Comparison of ENCODE assay signal across 13 mouse cellular contexts in the genomic region with DNA sequence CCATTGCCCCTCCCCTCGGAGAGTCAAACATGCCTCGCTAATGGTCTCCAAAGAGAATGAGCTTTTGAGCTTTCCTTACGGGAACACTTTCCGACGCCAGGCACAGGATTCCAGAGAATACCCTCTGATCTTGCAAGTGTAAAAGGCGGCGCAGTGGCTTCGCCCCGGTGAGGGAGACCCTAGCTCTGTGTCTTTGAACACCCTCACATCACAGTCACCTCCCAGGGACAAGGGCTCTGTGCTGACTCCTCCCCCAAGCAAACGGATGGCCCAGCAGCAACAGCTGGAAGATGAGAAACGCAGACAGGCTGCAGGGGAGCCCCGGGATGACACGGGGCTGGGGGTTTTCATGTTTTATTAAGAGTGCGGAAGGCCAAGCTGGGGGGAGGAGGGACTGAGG. TPM values are rescaled to one million over a fixed set of nuclear protein-coding genes. Genes with fewer than 3 reads are reported as not detected.
DNase-seq lines count a peak whose midpoint lies in the region; ATAC-seq lines count a peak whose summit lies in the region.
"Had no signal": no experiment of that assay in that cellular context is flagged by ENCODE, and none has a peak within 500 bp of the region (broad histone marks: within the 10 kb centered on the region; RNA-seq: fewer than 3 reads in every experiment).

No protein-coding gene starts in this region.

- H3K27ac ChIP-seq in kidney, embryonic 14.5 days (ENCODE audit: low read depth, low read length) = no peak overlapping the region
- H3K27ac ChIP-seq in embryonic facial prominence, embryonic 10.5 days (replicated peaks) = no peak overlapping the region; the same call in 1 of the 2 replicates
- H3K27ac ChIP-seq in hindbrain, embryonic 14.5 days = no peak overlapping the region

- ATAC-seq in kidney, embryonic 14.5 days (ENCODE audit: low FRiP score, low TSS enrichment) = no peak
- ATAC-seq in hindbrain, embryonic 14.5 days (ENCODE audit: low FRiP score) = peak; percentile 37; the same call in 1 of the 2 replicates

- peaks cover 38% of the 10 kb centered on the region for H3K27me3 ChIP-seq in kidney, embryonic 14.5 days (ENCODE audit: control insufficient read depth, insufficient read depth, low read length)
- H3K27me3 ChIP-seq in embryonic facial prominence, embryonic 10.5 days (replicated peaks; ENCODE audit: low read depth, poor library complexity, severe bottlenecking) = peaks cover 88% of the 10 kb centered on the region
- peaks cover 16% of the 10 kb centered on the region for H3K27me3 ChIP-seq in hindbrain, embryonic 14.5 days (ENCODE audit: control insufficient read depth, insufficient read depth, low read length)
- H3K27me3 ChIP-seq: CH12.LX had no signal

- 5% methylated on average over 14 of the region's 14 CpGs for WGBS in kidney, embryonic 14.5 days
- 7% methylated on average over 14 of the region's 14 CpGs for WGBS in embryonic facial prominence, embryonic 10.5 days
- 3% methylated on average over 14 of the region's 14 CpGs for WGBS in hindbrain, embryonic 14.5 days

- no peak for DNase-seq in kidney, postnatal 14 days
- no peak for DNase-seq in embryonic facial prominence, embryonic 10.5 days (ENCODE audit: low spot score)
- DNase-seq in hindbrain, embryonic 14.5 days (ENCODE audit: low spot score) = no peak
- DNase-seq in neural tube, embryonic 10.5 days (ENCODE audit: extremely low spot score, low spot score) = peak; percentile 45
- no peak for DNase-seq in left cerebral cortex, postnatal 25 days (ENCODE audit: low spot score in 2 of 2)
- no peak for DNase-seq in cerebellum, postnatal 10 days
- DNase-seq: gastrocnemius, postnatal 14 days; heart, postnatal 36 days; retina, postnatal 1 day had no signal

- no peak overlapping the region for H3K4me3 ChIP-seq in kidney, embryonic 14.5 days (ENCODE audit: low read length)
- H3K4me3 ChIP-seq in embryonic facial prominence, embryonic 10.5 days = peak overlapping the region; percentile 19
- H3K4me3 ChIP-seq in hindbrain, embryonic 14.5 days (replicated peaks; ENCODE audit: low read length) = no peak overlapping the region
- H3K4me3 ChIP-seq: megakaryocyte, embryonic 14.5 days had no signal

- intact Hi-C loops in left cerebral cortex, postnatal 25 days (cut with DNase I) = no loop called here

- no peak overlapping the region for H3K9ac ChIP-seq in kidney, embryonic 14.5 days (ENCODE audit: low read depth, low read length)
- no peak overlapping the region for H3K9ac ChIP-seq in hindbrain, embryonic 14.5 days

- H3K9me3 ChIP-seq in kidney, embryonic 14.5 days (ENCODE audit: control insufficient read depth, low read length) = no peaks in the 10 kb centered on the region
- H3K9me3 ChIP-seq in embryonic facial prominence, embryonic 10.5 days = no peaks in the 10 kb centered on the region
- no peaks in the 10 kb centered on the region for H3K9me3 ChIP-seq in hindbrain, embryonic 14.5 days (ENCODE audit: control insufficient read depth, low read length)

- H3K36me3 ChIP-seq in kidney, embryonic 14.5 days (ENCODE audit: control insufficient read depth, insufficient read depth, low read length) = no peaks in the 10 kb centered on the region
- peaks cover 3% of the 10 kb centered on the region; the same call in 1 of the 2 replicates for H3K36me3 ChIP-seq in embryonic facial prominence, embryonic 10.5 days (replicated peaks)
- no peaks in the 10 kb centered on the region for H3K36me3 ChIP-seq in hindbrain, embryonic 14.5 days (replicated peaks; ENCODE audit: control insufficient read depth, insufficient read depth)

- peak overlapping the region; percentile 11; the same call in 1 of the 2 replicates for H3K4me2 ChIP-seq in kidney, embryonic 14.5 days (replicated peaks; ENCODE audit: low read depth, low read length)
- H3K4me2 ChIP-seq in hindbrain, embryonic 14.5 days (replicated peaks) = peak overlapping the region; percentile 33
- H3K4me2 ChIP-seq: liver, embryonic 11.5 days had no signal

- H3K4me1 ChIP-seq in kidney, embryonic 14.5 days (ENCODE audit: control insufficient read depth, insufficient read depth, low read length) = peaks cover 8% of the 10 kb centered on the region
- H3K4me1 ChIP-seq in embryonic facial prominence, embryonic 10.5 days = peaks cover 53% of the 10 kb centered on the region
- peaks cover 17% of the 10 kb centered on the region for H3K4me1 ChIP-seq in hindbrain, embryonic 14.5 days (replicated peaks; ENCODE audit: control insufficient read depth, insufficient read depth, low read length)
- H3K4me1 ChIP-seq: megakaryocyte, embryonic 14.5 days had no signal

RNA-seq across cellular contexts. Expression of gene Fzd10, which starts 6.0 kb away (rescaled TPM):
- polyA plus RNA-seq in kidney, embryonic 14.5 days (2014; fragmentation: Nextera tagmentation; extraction: Ambion mirVana) = 3.4 and 3.9 TPM in 2 replicates
- 3.1 and 4.3 TPM in 2 replicates for polyA plus RNA-seq in embryonic facial prominence, embryonic 10.5 days (2016; fragmentation: Nextera tagmentation; extraction: Ambion mirVana)
- 5.3 and 5.7 TPM in 2 replicates for polyA plus RNA-seq in hindbrain, embryonic 14.5 days (2014; fragmentation: Nextera tagmentation; extraction: Ambion mirVana)
- total RNA-seq in left cerebral cortex, postnatal 25 days (2021) = 1 to 10 TPM; 4.4 to 6.6 TPM
- total RNA-seq: CH12.LX had no signal
